13 mouse cellular contexts compared by ENCODE assay signal in genomic region chr3:107869097-107869496, GRCm38 (mm10). TPM values are rescaled to one million over a fixed set of nuclear protein-coding genes. Genes with fewer than 3 reads are reported as not detected.
DNase-seq lines count a peak whose midpoint lies in the region; ATAC-seq and TF ChIP-seq lines count a peak whose summit lies in the region.
"Had no signal": no experiment of that assay in that cellular context is flagged by ENCODE, and none has a peak within 500 bp of the region (broad histone marks: within the 10 kb centered on the region; RNA-seq: fewer than 3 reads in every experiment).

No protein-coding gene starts in this region.

- H3K4me1 ChIP-seq in cortical plate, adult 2 months (ENCODE audit: control insufficient read depth, insufficient read depth, low read length) = peaks cover 2% of the 10 kb centered on the region
- peaks cover 20% of the 10 kb centered on the region for H3K4me1 ChIP-seq in hindbrain, embryonic 13.5 days (replicated peaks)
- H3K4me1 ChIP-seq in midbrain, embryonic 13.5 days (replicated peaks) = peaks cover 17% of the 10 kb centered on the region

- H3K36me3 ChIP-seq in hindbrain, embryonic 13.5 days = no peaks in the 10 kb centered on the region
- no peaks in the 10 kb centered on the region for H3K36me3 ChIP-seq in midbrain, embryonic 13.5 days

- no peaks in the 10 kb centered on the region; the same call in 1 of the 2 replicates for H3K27me3 ChIP-seq in hindbrain, embryonic 13.5 days
- no peaks in the 10 kb centered on the region for H3K27me3 ChIP-seq in midbrain, embryonic 13.5 days

- H3K4me2 ChIP-seq in hindbrain, embryonic 13.5 days = no peak overlapping the region
- H3K4me2 ChIP-seq in midbrain, embryonic 13.5 days (replicated peaks) = no peak overlapping the region

- DNase-seq in layer of hippocampus, adult 9-11 months = peak; percentile 60
- DNase-seq in layer of hippocampus, adult 9-10 months (ENCODE audit: low spot score) = no peak
- no peak for DNase-seq in spleen, postnatal 14 days (ENCODE audit: low spot score in 2 of 2)
- no peak for DNase-seq in heart, adult 8-10 months (ENCODE audit: low spot score)
- DNase-seq in testis, postnatal 14 days (ENCODE audit: low spot score) = no peak
- DNase-seq: cerebellum, adult 11-12 months; heart, adult 2 months; thymus, adult 2 months had no signal

- no peak for TF ChIP-seq CTCF in cortical plate, adult 2 months (IDR thresholded peaks at IDR 0.05; ENCODE audit: extremely low read depth, insufficient read depth, low read length)

- no peaks in the 10 kb centered on the region for H3K9me3 ChIP-seq in hindbrain, embryonic 13.5 days
- no peaks in the 10 kb centered on the region for H3K9me3 ChIP-seq in midbrain, embryonic 13.5 days
- H3K9me3 ChIP-seq: megakaryocyte, embryonic 14.5 days had no signal

- WGBS in hindbrain, embryonic 13.5 days = 8% methylated on average over 7 of the region's 7 CpGs
- WGBS in midbrain, embryonic 13.5 days = 7% methylated on average over 7 of the region's 7 CpGs

- peak overlapping the region; percentile 86; the same call in 1 of the 2 replicates for H3K27ac ChIP-seq in cortical plate, adult 2 months (ENCODE audit: insufficient read depth, low read length)
- H3K27ac ChIP-seq in hindbrain, embryonic 13.5 days = peak overlapping the region; percentile 60
- H3K27ac ChIP-seq in midbrain, embryonic 13.5 days = peak overlapping the region; percentile 61
- H3K27ac ChIP-seq: heart, adult 2 months had no signal

- H3K9ac ChIP-seq in hindbrain, embryonic 13.5 days = peak overlapping the region; percentile 35; the same call in 1 of the 2 replicates
- no peak overlapping the region for H3K9ac ChIP-seq in midbrain, embryonic 13.5 days (replicated peaks)

- 0 out of 2 replicates have a peak, but pooled peaks have one; percentile 29 for ATAC-seq in hindbrain, embryonic 13.5 days (ENCODE audit: low FRiP score)
- peak; percentile 71 for ATAC-seq in midbrain, embryonic 13.5 days
- ATAC-seq: activated CD4-positive, CD25-positive, alpha-beta regulatory T cell, adult 4 months had no signal

- H3K4me3 ChIP-seq in cortical plate, adult 2 months (ENCODE audit: insufficient read depth, low read length) = no peak overlapping the region
- H3K4me3 ChIP-seq in hindbrain, embryonic 13.5 days = no peak overlapping the region
- H3K4me3 ChIP-seq in midbrain, embryonic 13.5 days (replicated peaks) = no peak overlapping the region
- H3K4me3 ChIP-seq: heart, adult 2 months; megakaryocyte, embryonic 14.5 days had no signal

- TF ChIP-seq POLR2A in cortical plate, adult 2 months (IDR thresholded peaks at IDR 0.05; ENCODE audit: extremely low read depth, insufficient read depth, low read length) = peak; percentile 34; the same call in 1 of the 2 replicates

RNA-seq across cellular contexts. Expression of gene Eps8l3, which starts 7.9 kb away (rescaled TPM):
- not detected in 2 replicates for polyA plus RNA-seq in cortical plate, adult 2 months (2012; rRNA removed)
- polyA plus RNA-seq in hindbrain, embryonic 13.5 days (2015; fragmentation: Nextera tagmentation; extraction: Ambion mirVana) = not detected in 2 replicates
- polyA plus RNA-seq in midbrain, embryonic 13.5 days (2015; fragmentation: Nextera tagmentation; extraction: Ambion mirVana) = 0.36 TPM in 1 of 2 replicates, not detected in the other
- not detected for total RNA-seq in heart, adult 8-10 months (2022)
- total RNA-seq: heart, adult 2 months had no signal
- polyA plus RNA-seq: activated CD4-positive, CD25-positive, alpha-beta regulatory T cell, adult 4 months; heart, adult 2 months had no signal

RNA-seq across cellular contexts. Expression of gene Gstm5, which starts 26.5 kb away (rescaled TPM):
- polyA plus RNA-seq in cortical plate, adult 2 months (2012; rRNA removed) = 504 and 512 TPM in 2 replicates
- polyA plus RNA-seq in hindbrain, embryonic 13.5 days (2015; fragmentation: Nextera tagmentation; extraction: Ambion mirVana) = 230 and 243 TPM in 2 replicates
- 236 and 245 TPM in 2 replicates for polyA plus RNA-seq in midbrain, embryonic 13.5 days (2015; fragmentation: Nextera tagmentation; extraction: Ambion mirVana)
- 10 to 100 TPM; 48.4 to 59.4 (median 52.4) TPM for total RNA-seq in heart, adult 8-10 months (2022)
- polyA plus RNA-seq: activated CD4-positive, CD25-positive, alpha-beta regulatory T cell, adult 4 months had no signal
